Mouse (Mus musculus) C2C12 (cell line): ENCODE data around the gene Atp5d. TPM values are rescaled to one million over a fixed set of nuclear protein-coding genes. Genes with fewer than 3 reads are reported as not detected.
A peak's percentile ranks its signal among the peaks of the same experiment; 100 is the strongest.

Experiments used
- H3K27me3 ChIP-seq: one replicate; pipeline ENCODE4 v1.6.1; 2011; ENCODE audit not compliant: control insufficient read depth, insufficient read depth, insufficient read length
- H3K36me3 ChIP-seq: one replicate; pipeline ENCODE4 v1.6.1; 2011; ENCODE audit not compliant: control insufficient read depth, insufficient read depth
- H3K4me3 ChIP-seq: one replicate; pipeline ENCODE4 v1.5.1; 2011; ENCODE audit warnings: mild to moderate bottlenecking, control low read depth; ENCODE audit not compliant: poor library complexity, insufficient read depth, severe bottlenecking
- H3K79me2 ChIP-seq: one replicate; pipeline ENCODE4 v1.6.1; 2011; ENCODE audit not compliant: control insufficient read depth, insufficient read depth
- H3K79me3 ChIP-seq: one replicate; pipeline ENCODE4 v1.6.1; 2011; ENCODE audit warnings: low read depth, control low read depth
- H3ac ChIP-seq: one replicate; pipeline ENCODE3; 2011; ENCODE audit warnings: low read depth; ENCODE audit not compliant: control insufficient read depth, insufficient read length
- CEBPB ChIP-seq: IDR thresholded peaks from one replicate; pipeline ENCODE4 v1.6.1; 2011; ENCODE audit warnings: low read depth, mild to moderate bottlenecking, control low read depth, moderate library complexity
- CTCF ChIP-seq: IDR thresholded peaks from one replicate; pipeline ENCODE4 v1.5.1; 2011; ENCODE audit not compliant: control insufficient read depth, insufficient read depth, insufficient read length
- FOSL1 ChIP-seq: IDR thresholded peaks from one replicate; pipeline ENCODE4 v1.8.0; 2011; ENCODE audit warnings: mild to moderate bottlenecking, low read length; ENCODE audit not compliant: poor library complexity, insufficient read depth, severe bottlenecking
- MAX ChIP-seq: IDR thresholded peaks from one replicate; pipeline ENCODE4 v1.6.1; 2011; ENCODE audit warnings: mild to moderate bottlenecking, control low read depth
- MYOD1 ChIP-seq: IDR thresholded peaks from one replicate; pipeline ENCODE4 v1.6.1; 2011; ENCODE audit warnings: low read depth; ENCODE audit not compliant: control insufficient read depth, insufficient read length
- MYOG ChIP-seq: IDR thresholded peaks from one replicate; pipeline ENCODE4 v1.6.1; 2011; ENCODE audit not compliant: control insufficient read depth, insufficient read length; ENCODE audit errors: extremely low read depth
- USF1 ChIP-seq: IDR thresholded peaks from one replicate; pipeline ENCODE4 v1.6.1; 2011; ENCODE audit warnings: low read depth, mild to moderate bottlenecking, control low read depth, moderate library complexity
- polyA plus RNA-seq: library from polyadenylated mRNA; unstranded; fragments of >200 nt; fragmentation: generic; extraction: Trizol; gene quantifications from one replicate; pipeline ENCODE4 v1.2.1, GENCODE M21; 2012; ENCODE audit warnings: missing spikeins

The Atp5d gene
- polyA plus RNA-seq, 1 experiment, result 720 TPM

GRCm38 (mm10) chr10:80094684-80095083 is 43.7 kb upstream of the Atp5d start:
- Histone ChIP-seq H3ac (peak overlapping the region; percentile 1), H3K79me2 (peaks cover 100% of the 10 kb centered on the region), H3K79me3 (peaks cover 87% of the 10 kb centered on the region), H3K36me3 (peaks cover 45% of the 10 kb centered on the region), H3K27me3 (no peaks in the 10 kb centered on the region), H3K4me3 (no peak overlapping the region)
- TF ChIP-seq FOSL1 (no peak), MYOG (no peak), MAX (no peak), USF1 (no peak)

DNA sequence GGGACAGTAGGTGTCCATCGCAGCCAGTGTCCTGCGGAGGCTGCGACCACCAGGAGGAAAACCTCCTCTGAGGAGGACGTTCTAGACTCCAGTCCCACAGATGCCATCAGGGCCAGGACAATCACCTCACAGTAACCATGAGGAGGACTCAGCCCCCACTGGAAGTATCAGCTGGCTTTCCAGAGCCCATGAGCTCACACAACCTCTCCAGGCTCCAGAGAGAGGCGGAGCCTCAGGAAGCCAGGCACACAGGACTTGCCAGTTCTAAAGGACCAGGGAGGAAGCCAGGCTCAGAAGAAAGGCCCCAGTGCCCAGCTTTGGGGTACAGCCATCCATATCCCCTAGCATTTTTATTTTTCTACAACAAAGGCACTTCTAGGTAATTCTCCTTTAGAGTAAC is 42.9 kb upstream of the Atp5d start:
- H3ac ChIP-seq, result no peak overlapping the region
- H3K79me2 ChIP-seq, result peaks cover 100% of the 10 kb centered on the region
- peaks cover 87% of the 10 kb centered on the region for H3K79me3 ChIP-seq
- peaks cover 43% of the 10 kb centered on the region for H3K36me3 ChIP-seq
- no peaks in the 10 kb centered on the region for H3K27me3 ChIP-seq
- no peak overlapping the region for H3K4me3 ChIP-seq
- no peak for TF ChIP-seq CTCF
- TF ChIP-seq FOSL1, result no peak
- no peak for TF ChIP-seq MYOG
- no peak for TF ChIP-seq CEBPB
- no peak for TF ChIP-seq MYOD1
- TF ChIP-seq MAX, result no peak
- no peak for TF ChIP-seq USF1

DNA sequence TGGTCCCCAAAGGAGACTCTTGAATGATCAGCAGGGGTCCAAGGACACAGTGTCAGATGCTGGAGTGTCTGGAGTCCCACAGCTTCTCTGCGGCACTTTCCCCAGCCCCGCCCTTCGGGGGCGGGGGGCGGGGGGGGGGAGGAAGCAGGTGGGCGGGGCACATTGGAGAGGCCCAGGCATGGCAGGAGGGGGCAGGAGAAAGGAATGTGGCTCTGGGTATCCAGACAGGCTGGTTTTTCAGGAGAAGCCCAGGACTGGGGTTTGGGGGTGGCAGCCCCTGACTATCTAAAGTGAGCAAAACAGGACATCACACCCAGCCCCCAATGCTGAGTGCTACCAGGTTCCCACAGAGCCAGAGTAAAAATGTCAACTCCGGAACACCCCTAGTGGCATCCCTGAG is 41.2 kb upstream of the Atp5d start:
- TF ChIP-seq FOSL1 (no peak), USF1 (no peak), MAX (no peak), CEBPB (no peak), CTCF (no peak), MYOG (no peak), MYOD1 (no peak)
- H3K4me3 ChIP-seq, result no peak overlapping the region
- H3K79me2 ChIP-seq, result peaks cover 100% of the 10 kb centered on the region
- peaks cover 92% of the 10 kb centered on the region for H3K79me3 ChIP-seq
- no peak overlapping the region for H3ac ChIP-seq
- peaks cover 33% of the 10 kb centered on the region for H3K36me3 ChIP-seq
- no peaks in the 10 kb centered on the region for H3K27me3 ChIP-seq

DNA sequence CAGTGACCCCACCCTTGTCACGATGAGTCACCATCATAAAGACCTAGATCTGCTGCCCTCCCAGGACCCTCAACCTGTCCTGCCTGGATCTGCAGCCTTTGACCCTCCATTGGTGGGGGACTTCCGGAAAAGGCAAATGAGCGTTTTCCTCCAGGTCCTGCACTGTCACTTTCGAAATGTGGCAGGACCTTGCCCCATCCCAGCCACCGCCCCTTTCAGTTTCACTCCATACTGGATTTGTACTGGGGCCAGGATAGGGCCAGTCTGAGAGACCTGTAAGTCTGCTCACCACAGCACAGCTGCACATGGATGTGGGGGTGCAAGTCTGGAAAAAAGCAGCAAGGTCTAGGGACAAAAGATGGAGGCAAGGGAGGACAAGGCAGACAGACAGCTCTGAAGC is 39.8 kb upstream of the Atp5d start:
- Histone ChIP-seq H3K79me2 (peaks cover 100% of the 10 kb centered on the region), H3K4me3 (no peak overlapping the region), H3K79me3 (peaks cover 93% of the 10 kb centered on the region), H3K27me3 (no peaks in the 10 kb centered on the region), H3ac (no peak overlapping the region), H3K36me3 (peaks cover 33% of the 10 kb centered on the region)
- TF ChIP-seq CEBPB (no peak), MYOG (no peak), FOSL1 (no peak)

DNA sequence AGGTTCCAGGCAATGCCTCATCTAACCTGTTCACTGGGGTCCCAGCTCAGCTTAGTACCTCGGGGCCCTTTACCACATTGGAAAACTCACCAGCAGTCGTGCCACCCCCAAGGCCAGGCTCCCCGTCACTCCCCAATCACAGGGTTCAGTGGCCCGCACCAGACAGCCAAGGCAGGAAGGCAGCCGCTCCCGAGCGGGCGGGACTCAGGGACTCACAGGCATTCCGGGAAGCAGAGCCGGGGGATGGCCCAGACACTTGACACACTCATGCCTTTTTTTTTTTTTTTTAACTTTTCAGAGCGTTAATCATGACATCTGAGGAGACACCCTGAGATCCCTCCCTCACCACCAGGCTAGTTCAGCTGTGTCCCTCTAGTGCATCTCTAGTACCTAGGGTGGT is 37.5 kb upstream of the Atp5d start:
- TF ChIP-seq MYOD1, result no peak
- no peak for TF ChIP-seq MAX
- TF ChIP-seq MYOG, result no peak
- TF ChIP-seq FOSL1, result no peak
- no peak for TF ChIP-seq CTCF
- no peak for TF ChIP-seq CEBPB
- TF ChIP-seq USF1, result no peak
- Histone ChIP-seq H3K79me3 (peaks cover 74% of the 10 kb centered on the region), H3K4me3 (peak overlapping the region; percentile 92), H3K27me3 (no peaks in the 10 kb centered on the region), H3K36me3 (peaks cover 15% of the 10 kb centered on the region), H3ac (peak overlapping the region; percentile 25), H3K79me2 (peaks cover 81% of the 10 kb centered on the region)

DNA sequence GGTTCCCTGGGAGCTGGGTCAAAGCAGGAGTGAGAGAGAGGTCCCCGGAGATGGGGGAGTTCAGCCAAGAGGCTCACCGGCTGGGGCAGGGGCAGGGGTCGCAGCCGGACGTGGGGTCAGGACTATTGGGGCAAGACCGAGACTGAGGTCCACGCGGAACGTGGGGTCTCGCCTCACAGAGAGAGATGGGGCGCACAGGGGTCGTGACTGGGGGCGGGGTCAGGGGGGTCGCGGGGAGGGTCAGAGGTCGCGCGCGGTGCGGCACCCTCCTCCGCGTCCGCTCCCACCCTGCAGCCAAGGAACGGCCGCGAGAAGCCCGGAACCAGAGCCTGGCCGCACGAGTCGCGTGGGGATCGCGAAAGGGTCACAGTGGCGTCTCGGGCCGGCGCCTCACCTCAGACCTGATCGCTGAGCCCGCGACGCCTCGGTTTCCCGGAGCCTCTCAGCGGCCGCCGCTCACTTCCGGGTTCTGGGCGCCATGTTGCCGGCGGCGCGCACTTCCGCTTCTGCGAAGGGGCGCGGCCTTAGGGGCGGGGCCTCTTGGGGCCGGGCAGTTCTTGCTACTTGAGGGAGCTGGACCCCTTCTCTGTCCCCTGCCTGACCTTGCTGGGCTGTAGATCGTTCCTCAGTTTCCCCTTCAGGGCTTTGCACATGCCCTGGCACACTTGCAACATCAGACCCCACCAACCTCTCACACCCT is 36.1 kb upstream of the Atp5d start:
- TF ChIP-seq CTCF (no peak), CEBPB (no peak), FOSL1 (no peak), MYOD1 (no peak), MYOG (no peak)
- Histone ChIP-seq H3K4me3 (peak overlapping the region; percentile 92), H3K79me2 (peaks cover 68% of the 10 kb centered on the region), H3K36me3 (peaks cover 7% of the 10 kb centered on the region), H3K27me3 (no peaks in the 10 kb centered on the region), H3K79me3 (peaks cover 60% of the 10 kb centered on the region), H3ac (peak overlapping the region; percentile 99)
